Mouse (Mus musculus) ES-E14 (cell line): ENCODE results near the gene Mpeg1.
A peak's percentile ranks its signal among the peaks of the same experiment; 100 is the strongest.

ENCODE experiments used
- HCFC1 ChIP-seq: IDR thresholded peaks from 2 replicates; pipeline ENCODE4 v1.6.1; 2012; ENCODE audit warnings: low read length, inconsistent platforms, borderline replicate concordance; ENCODE audit not compliant: insufficient read depth
- MAFK ChIP-seq: IDR thresholded peaks from 2 replicates; pipeline ENCODE4 v1.6.1; 2014; ENCODE audit warnings: mild to moderate bottlenecking, low read depth, low read length, inconsistent platforms; ENCODE audit not compliant: insufficient read depth
- ZC3H11A ChIP-seq: IDR thresholded peaks from 2 replicates; pipeline ENCODE4 v1.6.1; 2012; ENCODE audit warnings: low read depth, mild to moderate bottlenecking, inconsistent platforms, low read length, borderline replicate concordance
- ZNF384 ChIP-seq: IDR thresholded peaks from 2 replicates; pipeline ENCODE4 v1.6.1; 2012; ENCODE audit warnings: low read depth, low read length, inconsistent platforms

- 0 out of 2 replicates have a peak, but pooled peaks have one; percentile 8 for TF ChIP-seq ZNF384
- no peak for TF ChIP-seq ZC3H11A
- no peak for TF ChIP-seq MAFK
- TF ChIP-seq HCFC1 = no peak
Observed at GRCm38 (mm10) chr19:12485223-12485622, 24.6 kb downstream of the Mpeg1 start.
